Mouse (Mus musculus) inflammation-experienced regulatory T-cells (primary cell): Measurements from ENCODE around the gene Arl6ip6. TPM values are rescaled to one million over a fixed set of nuclear protein-coding genes. Genes with fewer than 3 reads are reported as not detected.

ENCODE experiments used
- polyA plus RNA-seq, 2 experiments: library from polyadenylated mRNA; unstranded; fragments of 100-300 nt; shearing (Covaris generic); gene quantifications; one replicate each; pipeline ENCODE4 v1.2.1; 2017

Arl6ip6 gene
- polyA plus RNA-seq = 10 to 100 TPM; 20.6 to 25.8 TPM

GRCm38 (mm10) chr2:53191523-53192220 is at the start of gene Arl6ip6:
Gene Arl6ip6, plus strand, starts transcription at chr2:53191726.

GRCm38 (mm10) chr2:53190684-53191511 is 628 bp upstream of the Arl6ip6 start, which contains the start of gene Prpf40a:
Gene Prpf40a, minus strand, starts transcription at chr2:53191284.

Other genes starting within 250 kb of the Arl6ip6 start
- 100 to 1,000 TPM; 108 to 109 TPM for gene Prpf40a, start 442 bp upstream of the Arl6ip6 start, polyA plus RNA-seq